Mouse (Mus musculus): ENCODE measurements around the gene Usb1. TPM values are rescaled to one million over a fixed set of nuclear protein-coding genes. Genes with fewer than 3 reads are reported as not detected.
"Not testable (repeated sequence)": the region's sequence is repeated elsewhere in the genome, so short reads cannot be mapped to it uniquely, and the experiment has no call there.

Usb1 gene
- polyA plus RNA-seq, 1 experiment from 2014 or later: 37.1 TPM

DNA sequence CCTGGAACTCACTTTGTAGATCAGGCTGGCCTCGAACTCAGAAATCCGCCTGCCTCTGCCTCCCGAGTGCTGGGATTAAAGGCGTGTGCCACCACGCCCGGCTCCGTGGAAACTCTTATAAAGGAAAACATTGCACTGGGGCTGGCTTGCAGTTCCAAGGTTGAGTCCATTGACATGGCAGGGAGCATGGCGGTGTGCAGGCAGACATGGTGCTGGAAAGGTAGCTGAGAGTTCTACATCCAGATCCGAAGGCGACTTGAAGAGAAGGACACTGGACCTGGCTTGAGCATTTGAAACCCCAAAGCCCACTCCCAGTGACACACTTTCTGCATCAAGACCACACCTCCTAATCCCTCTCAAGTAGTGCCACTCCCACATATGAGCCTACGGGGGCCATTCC lies 46.8 kb downstream of the Usb1 start:
- H3K36me3 ChIP-seq; H3K4me3 ChIP-seq; H3K27me3 ChIP-seq; ATAC-seq (ENCODE audit: low FRiP score, low read depth); H3K4me1 ChIP-seq; H3K4me2 ChIP-seq (replicated peaks); H3K9ac ChIP-seq (replicated peaks); H3K9me3 ChIP-seq; H3K27ac ChIP-seq (replicated peaks): not testable (repeated sequence)
- 96% methylated on average over 11 of the region's 11 CpGs for WGBS

DNA sequence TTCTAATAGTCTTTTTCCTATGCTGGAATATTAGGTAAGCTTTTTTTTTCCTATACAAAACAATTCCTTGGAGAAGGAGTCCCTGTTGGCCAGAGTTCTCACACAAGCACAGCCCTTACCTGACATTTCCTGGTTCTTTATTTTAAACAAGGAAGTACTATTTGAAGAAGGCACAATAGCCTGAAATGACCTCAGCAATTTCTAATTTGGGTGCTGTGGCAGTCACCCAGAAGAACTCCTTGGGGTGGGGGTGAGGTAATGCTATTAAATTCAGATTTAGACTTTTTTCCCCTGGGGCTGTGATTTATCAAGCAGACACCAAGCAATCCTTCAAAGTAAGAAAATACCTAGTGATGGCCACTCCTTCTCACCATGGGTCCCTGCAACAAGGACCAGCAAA lies 48.9 kb downstream of the Usb1 start:
- no peak for ATAC-seq (ENCODE audit: low FRiP score, low read depth)

DNA sequence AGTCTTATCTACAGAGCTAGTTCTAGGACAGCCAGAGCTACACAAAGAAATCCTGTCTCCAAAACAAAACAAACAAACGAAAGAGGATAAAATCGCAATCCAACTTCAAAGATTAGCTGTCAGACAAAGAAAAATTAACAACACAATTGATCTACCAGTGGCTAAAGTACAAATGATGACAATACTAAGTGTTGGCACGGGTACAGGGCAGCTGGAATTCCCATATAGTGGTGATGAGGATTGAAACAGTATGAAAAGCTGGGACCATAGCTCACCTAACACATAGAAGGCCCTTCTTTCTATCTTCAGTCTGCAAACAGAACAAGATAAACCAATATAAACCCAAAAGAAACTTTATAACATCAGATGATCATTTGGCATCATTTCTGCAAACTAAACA lies 49.5 kb downstream of the Usb1 start:
- H3K27me3 ChIP-seq: no peaks in the 10 kb centered on the region; the same call in 1 of the 2 replicates
- no peak overlapping the region for H3K9ac ChIP-seq (replicated peaks)
- 0 out of 2 replicates have a peak, but pooled peaks cover 4% of the 10 kb centered on the region for H3K9me3 ChIP-seq
- H3K27ac ChIP-seq (replicated peaks): no peak overlapping the region
- no peaks in the 10 kb centered on the region for H3K4me1 ChIP-seq
- no peak overlapping the region for H3K4me2 ChIP-seq (replicated peaks)
- H3K4me3 ChIP-seq: no peak overlapping the region
- ATAC-seq (ENCODE audit: low FRiP score, low read depth): no peak
- H3K36me3 ChIP-seq: no peaks in the 10 kb centered on the region
- 86% methylated on average over 3 of the region's 3 CpGs for WGBS

More for the DNA sequence above, 48.9 kb downstream of the Usb1 start:
- H3K4me2 ChIP-seq (replicated peaks): no peak overlapping the region
- no peak overlapping the region for H3K9ac ChIP-seq (replicated peaks)
- 0 out of 2 replicates have a peak, but pooled peaks cover 4% of the 10 kb centered on the region for H3K9me3 ChIP-seq
- H3K27ac ChIP-seq (replicated peaks): no peak overlapping the region
- no peak overlapping the region for H3K4me3 ChIP-seq
- H3K27me3 ChIP-seq: no peaks in the 10 kb centered on the region; the same call in 1 of the 2 replicates
- no peaks in the 10 kb centered on the region for H3K36me3 ChIP-seq
- H3K4me1 ChIP-seq: no peaks in the 10 kb centered on the region

DNA sequence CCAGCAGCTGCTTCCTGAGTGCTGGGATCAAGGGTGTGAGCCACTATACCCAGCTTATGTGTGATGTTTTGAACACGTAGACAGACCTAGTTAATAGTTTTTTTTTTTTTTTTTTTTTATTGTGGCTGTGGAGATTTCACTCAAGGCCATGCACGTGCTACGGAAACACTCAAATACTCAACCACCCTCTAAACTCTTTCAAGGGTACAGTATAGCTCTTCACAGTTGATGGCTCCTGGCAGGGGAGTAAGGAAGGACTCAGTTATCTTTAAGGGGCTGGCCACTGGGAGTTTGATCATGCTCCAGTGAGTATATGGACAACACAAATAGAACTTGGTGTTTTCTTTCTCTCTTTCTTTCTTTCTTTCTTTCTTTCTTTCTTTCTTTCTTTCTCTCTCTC lies 52.4 kb downstream of the Usb1 start:
- Histone ChIP-seq H3K27me3 (no peaks in the 10 kb centered on the region; the same call in 1 of the 2 replicates), H3K9ac (replicated peaks) (no peak overlapping the region), H3K4me1 (no peaks in the 10 kb centered on the region), H3K9me3 (0 out of 2 replicates have a peak, but pooled peaks cover 4% of the 10 kb centered on the region), H3K27ac (replicated peaks) (no peak overlapping the region), H3K4me3 (no peak overlapping the region), H3K36me3 (no peaks in the 10 kb centered on the region), H3K4me2 (replicated peaks) (no peak overlapping the region)
- WGBS: 90% methylated on average over 3 of the region's 3 CpGs
- no peak for ATAC-seq (ENCODE audit: low FRiP score, low read depth)

DNA sequence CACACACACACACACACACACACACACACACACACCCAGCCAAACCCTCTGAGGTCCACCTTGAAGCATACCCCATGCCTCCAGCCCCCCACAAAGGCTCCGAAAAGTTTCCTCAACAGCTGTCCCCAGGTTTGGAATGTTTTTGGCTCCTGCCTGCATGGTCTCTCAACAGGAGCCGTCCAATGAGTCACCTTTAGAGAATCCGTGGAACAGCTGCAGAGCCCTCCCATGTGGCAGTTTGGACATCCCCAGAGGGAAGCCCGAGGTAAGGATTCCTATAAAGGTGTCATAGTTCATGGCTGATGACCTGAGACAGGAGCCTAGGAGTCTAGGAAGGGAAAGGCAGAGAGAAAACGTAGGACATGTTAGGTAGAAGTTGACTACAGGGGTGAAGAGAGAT lies 54.0 kb downstream of the Usb1 start:
- no peak for ATAC-seq (ENCODE audit: low FRiP score, low read depth)
- Histone ChIP-seq H3K4me3 (no peak overlapping the region), H3K4me1 (no peaks in the 10 kb centered on the region), H3K9ac (replicated peaks) (no peak overlapping the region), H3K27me3 (no peaks in the 10 kb centered on the region; the same call in 1 of the 2 replicates), H3K27ac (replicated peaks) (no peak overlapping the region), H3K4me2 (replicated peaks) (no peak overlapping the region), H3K36me3 (no peaks in the 10 kb centered on the region), H3K9me3 (0 out of 2 replicates have a peak, but pooled peaks cover 4% of the 10 kb centered on the region)
- 75% methylated on average over 5 of the region's 5 CpGs for WGBS

DNA sequence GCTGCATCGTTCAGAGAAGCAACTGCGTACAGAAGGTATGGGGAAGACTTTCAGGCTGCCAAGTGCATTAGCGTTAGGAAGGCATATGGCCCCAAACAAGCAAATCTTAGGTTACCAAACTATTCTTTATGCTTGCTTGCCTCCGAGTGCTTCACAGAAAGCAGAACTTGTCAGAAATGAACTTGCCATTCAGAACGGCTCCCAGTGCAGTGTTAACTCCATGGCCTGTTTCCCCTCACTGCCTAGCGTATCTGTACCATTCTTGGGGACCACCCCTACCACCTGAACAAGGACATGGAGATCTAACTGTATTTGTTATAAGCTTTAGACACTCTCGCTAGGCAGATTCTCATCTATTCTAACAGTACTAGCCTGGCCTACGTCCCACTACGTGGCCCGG lies 55.1 kb downstream of the Usb1 start:
- Histone ChIP-seq H3K9ac (replicated peaks) (no peak overlapping the region), H3K27me3 (no peaks in the 10 kb centered on the region), H3K27ac (replicated peaks) (no peak overlapping the region), H3K4me1 (no peaks in the 10 kb centered on the region), H3K36me3 (no peaks in the 10 kb centered on the region), H3K9me3 (0 out of 2 replicates have a peak, but pooled peaks cover 4% of the 10 kb centered on the region), H3K4me2 (replicated peaks) (no peak overlapping the region), H3K4me3 (no peak overlapping the region)
- ATAC-seq (ENCODE audit: low FRiP score, low read depth): no peak
- WGBS: 93% methylated on average over 10 of the region's 10 CpGs

DNA sequence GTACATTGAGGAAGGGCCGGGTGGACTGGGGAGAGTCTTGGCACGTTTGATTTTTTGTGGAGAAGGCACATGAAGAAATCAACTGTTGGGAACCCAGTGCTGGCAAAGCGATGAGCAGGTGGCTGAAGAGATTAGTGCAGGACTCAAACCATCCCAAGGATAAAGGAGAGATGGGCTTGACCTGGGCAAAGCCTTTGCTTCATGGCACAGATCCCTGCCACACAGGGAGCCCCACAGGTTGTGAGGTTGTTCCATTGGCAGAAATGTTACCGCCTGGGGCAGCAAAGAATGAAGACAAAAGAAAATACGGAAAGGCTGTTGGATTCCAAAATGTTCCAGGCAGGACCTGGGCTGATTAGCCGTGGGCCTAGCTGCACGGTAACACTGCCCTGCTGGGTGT lies 55.9 kb downstream of the Usb1 start:
- H3K4me2 ChIP-seq (replicated peaks): no peak overlapping the region
- no peak overlapping the region for H3K9ac ChIP-seq (replicated peaks)
- no peak overlapping the region for H3K4me3 ChIP-seq
- no peaks in the 10 kb centered on the region for H3K4me1 ChIP-seq
- 0 out of 2 replicates have a peak, but pooled peaks cover 4% of the 10 kb centered on the region for H3K9me3 ChIP-seq
- whole genome bisulfite sequencing: 78% methylated on average over 7 of the region's 7 CpGs
- no peak for ATAC-seq (ENCODE audit: low FRiP score, low read depth)
- no peaks in the 10 kb centered on the region for H3K36me3 ChIP-seq
- no peak overlapping the region for H3K27ac ChIP-seq (replicated peaks)
- no peaks in the 10 kb centered on the region for H3K27me3 ChIP-seq

DNA sequence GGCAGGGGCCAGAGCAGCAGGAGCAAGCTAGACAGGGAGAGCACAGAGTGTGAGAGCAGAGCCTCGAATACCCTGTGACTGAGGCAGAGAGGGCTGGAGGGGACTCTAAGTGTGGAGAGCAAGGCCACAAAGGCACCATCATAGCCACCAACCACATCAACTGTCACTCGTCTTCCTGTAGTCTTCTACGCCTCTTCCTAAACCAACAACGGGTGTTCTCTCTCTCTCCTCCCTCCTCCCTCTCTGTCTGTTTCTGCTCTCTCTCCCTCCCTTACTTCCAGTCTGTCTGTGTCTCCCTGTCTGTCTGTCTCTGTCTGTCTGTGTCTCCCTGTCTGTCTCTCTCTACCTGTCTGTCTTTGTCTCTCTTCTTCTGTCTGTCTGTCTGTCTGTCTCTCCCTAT lies 58.2 kb downstream of the Usb1 start:
- H3K27me3 ChIP-seq: no peaks in the 10 kb centered on the region
- no peak overlapping the region for H3K4me3 ChIP-seq
- H3K4me2 ChIP-seq (replicated peaks): no peak overlapping the region
- no peaks in the 10 kb centered on the region for H3K36me3 ChIP-seq
- no peak overlapping the region for H3K27ac ChIP-seq (replicated peaks)
- WGBS: 81% methylated on average over 4 of the region's 4 CpGs
- H3K4me1 ChIP-seq: peaks cover 2% of the 10 kb centered on the region; the same call in 1 of the 2 replicates
- H3K9me3 ChIP-seq: 0 out of 2 replicates have a peak, but pooled peaks cover 2% of the 10 kb centered on the region
- no peak overlapping the region for H3K9ac ChIP-seq (replicated peaks)
- ATAC-seq (ENCODE audit: low FRiP score, low read depth): no peak

DNA sequence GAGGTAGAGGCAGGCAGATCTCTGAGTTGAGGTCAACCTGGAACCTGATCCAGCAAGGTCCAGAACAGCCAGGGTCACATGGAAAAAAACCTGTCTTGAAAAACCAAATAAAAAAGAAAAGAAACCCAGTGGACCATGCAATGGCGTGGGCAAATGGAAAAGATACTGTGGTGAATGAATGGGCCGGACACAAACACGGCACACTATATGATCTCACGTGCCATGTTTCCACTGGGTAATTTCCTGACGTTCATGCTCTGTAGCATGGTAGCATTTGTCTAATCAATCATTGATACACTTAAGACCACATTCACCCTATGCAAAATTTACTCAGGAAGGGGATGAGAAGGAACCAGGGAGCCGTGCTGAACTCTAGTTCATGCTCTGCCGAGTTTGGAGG lies 59.0 kb downstream of the Usb1 start:
- H3K27me3 ChIP-seq: no peaks in the 10 kb centered on the region
- H3K9me3 ChIP-seq: no peaks in the 10 kb centered on the region
- H3K27ac ChIP-seq (replicated peaks): no peak overlapping the region
- no peak overlapping the region for H3K9ac ChIP-seq (replicated peaks)
- 85% methylated on average over 7 of the region's 7 CpGs for WGBS
- no peak overlapping the region for H3K4me2 ChIP-seq (replicated peaks)
- peaks cover 7% of the 10 kb centered on the region; the same call in 1 of the 2 replicates for H3K4me1 ChIP-seq
- H3K4me3 ChIP-seq: no peak overlapping the region
- ATAC-seq (ENCODE audit: low FRiP score, low read depth): no peak
- H3K36me3 ChIP-seq: no peaks in the 10 kb centered on the region

DNA sequence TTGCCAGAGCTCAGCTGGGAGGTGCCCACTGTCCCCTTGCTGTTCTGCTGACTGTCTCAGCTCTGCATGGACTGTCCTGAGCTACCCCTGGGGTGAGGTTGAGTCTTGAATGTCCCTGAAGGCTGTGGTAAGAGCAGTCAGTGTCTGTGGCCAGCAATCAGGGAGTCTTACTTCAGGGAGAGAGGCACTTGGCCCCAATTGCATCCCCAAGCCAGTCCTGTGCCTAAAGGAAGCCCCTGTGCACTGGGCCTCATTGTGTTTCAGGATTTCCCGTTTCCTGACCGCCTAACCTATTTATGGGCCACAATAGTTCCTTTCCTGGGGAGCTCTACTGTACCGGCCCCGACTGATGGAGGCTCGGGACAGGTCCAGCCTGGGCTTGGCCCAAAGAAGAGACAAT lies 60.5 kb downstream of the Usb1 start:
- Histone ChIP-seq H3K4me1 (peaks cover 15% of the 10 kb centered on the region; the same call in 1 of the 2 replicates), H3K4me3 (no peak overlapping the region), H3K4me2 (replicated peaks) (no peak overlapping the region), H3K27me3 (no peaks in the 10 kb centered on the region), H3K9ac (replicated peaks) (no peak overlapping the region), H3K9me3 (no peaks in the 10 kb centered on the region), H3K27ac (replicated peaks) (no peak overlapping the region), H3K36me3 (no peaks in the 10 kb centered on the region)
- WGBS: 82% methylated on average over 5 of the region's 5 CpGs
- ATAC-seq (ENCODE audit: low FRiP score, low read depth): no peak

DNA sequence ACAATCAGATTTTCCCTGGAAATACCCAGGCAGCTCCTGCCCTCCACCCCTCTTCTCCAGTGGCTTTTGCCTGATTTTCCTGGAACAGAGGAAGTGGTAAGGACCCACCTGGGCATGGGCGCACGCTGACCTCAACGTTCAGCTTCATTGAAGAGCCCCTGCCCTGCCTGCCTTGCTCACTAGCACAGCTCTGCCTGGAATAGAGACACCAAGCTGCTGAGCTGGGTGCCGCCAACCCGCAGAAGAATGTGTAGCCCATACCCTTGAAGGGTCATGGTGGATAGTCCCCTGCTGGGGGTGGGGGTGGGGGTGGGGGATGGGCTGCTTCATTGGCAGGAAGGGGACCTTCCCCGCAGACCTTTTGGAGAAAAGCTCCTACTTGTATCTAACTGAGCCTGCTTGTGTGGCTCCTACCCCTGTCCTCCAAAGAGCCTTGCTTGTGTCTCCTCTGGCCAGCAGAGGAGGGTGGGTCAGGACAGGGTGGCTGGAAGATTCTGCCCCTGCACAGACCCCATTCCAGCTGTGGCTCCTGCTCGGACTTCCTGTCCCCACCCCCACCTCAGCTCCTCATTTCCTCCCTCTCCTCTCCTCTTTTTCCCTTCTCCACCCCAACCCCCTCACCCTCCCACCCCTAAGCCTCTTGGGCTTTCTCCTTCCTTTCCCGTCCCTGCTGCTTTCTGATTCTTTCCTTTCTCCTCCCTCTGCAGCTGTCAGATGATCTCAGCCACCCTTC lies 63.3 kb downstream of the Usb1 start:
- Histone ChIP-seq H3K4me2 (replicated peaks) (no peak overlapping the region), H3K9ac (replicated peaks) (no peak overlapping the region), H3K36me3 (no peaks in the 10 kb centered on the region)

DNA sequence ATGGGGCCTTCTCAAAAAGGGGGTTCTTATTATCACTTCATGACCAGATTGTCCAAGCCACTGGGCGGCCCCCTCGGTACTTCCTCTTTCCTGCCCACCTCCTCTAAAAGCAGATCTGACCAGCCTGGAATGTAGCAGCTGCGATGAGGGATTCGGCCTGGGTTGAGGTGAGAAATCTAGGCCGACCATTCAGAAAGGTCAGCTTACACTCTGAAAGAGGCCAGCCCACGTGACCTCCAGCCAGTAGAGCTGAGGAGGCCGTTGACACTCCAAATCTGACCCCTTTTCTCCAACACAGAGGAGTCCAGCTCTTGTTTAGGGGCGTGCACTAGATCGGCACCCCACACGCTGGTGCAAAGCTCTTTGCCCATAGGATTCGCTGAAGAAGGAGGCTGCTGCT lies 64.7 kb downstream of the Usb1 start:
- H3K4me2 ChIP-seq (replicated peaks): no peak overlapping the region
- no peaks in the 10 kb centered on the region for H3K9me3 ChIP-seq
- H3K36me3 ChIP-seq: no peaks in the 10 kb centered on the region
- ATAC-seq (ENCODE audit: low FRiP score, low read depth): no peak
- H3K27me3 ChIP-seq: no peaks in the 10 kb centered on the region
- H3K4me3 ChIP-seq: no peak overlapping the region
- WGBS: 70% methylated on average over 11 of the region's 11 CpGs
- H3K4me1 ChIP-seq: peaks cover 15% of the 10 kb centered on the region; the same call in 1 of the 2 replicates
- no peak overlapping the region for H3K27ac ChIP-seq (replicated peaks)
- H3K9ac ChIP-seq (replicated peaks): no peak overlapping the region

More for the DNA sequence above, 63.3 kb downstream of the Usb1 start:
- Histone ChIP-seq H3K4me3 (no peak overlapping the region), H3K9me3 (no peaks in the 10 kb centered on the region), H3K27me3 (no peaks in the 10 kb centered on the region), H3K4me1 (peaks cover 15% of the 10 kb centered on the region; the same call in 1 of the 2 replicates), H3K27ac (replicated peaks) (no peak overlapping the region)
- no peak for ATAC-seq (ENCODE audit: low FRiP score, low read depth)
- 44% methylated on average over 7 of the region's 8 CpGs for WGBS

Data from midbrain, embryonic 12.5 days (tissue).